Mouse (Mus musculus) bone marrow macrophage, adult 2 months (primary cell): Measurements from ENCODE around the gene Gm2026. TPM values are rescaled to one million over a fixed set of nuclear protein-coding genes. Genes with fewer than 3 reads are reported as not detected.
"Not testable (repeated sequence)": the region's sequence is repeated elsewhere in the genome, so short reads cannot be mapped to it uniquely, and the experiment has no call there.

Source experiments
- H3K27ac ChIP-seq: 2 replicates; pipeline ENCODE4 v1.5.1; 2012; ENCODE audit warnings: low read depth, low read length; ENCODE audit not compliant: insufficient read depth
- H3K4me1 ChIP-seq: 2 replicates; pipeline ENCODE4 v1.6.1; 2012; ENCODE audit warnings: low read length; ENCODE audit not compliant: control insufficient read depth, insufficient read depth
- H3K4me3 ChIP-seq: 2 replicates; pipeline ENCODE4 v1.5.1; 2012; ENCODE audit warnings: mild to moderate bottlenecking, low read length, moderate library complexity; ENCODE audit not compliant: insufficient read depth
- polyA plus RNA-seq: library from polyadenylated mRNA; stranded (reverse); fragments of >200 nt; gene quantifications from 2 replicates; pipeline ENCODE4 v1.2.4, GENCODE M21; 2012; ENCODE audit not compliant: missing spikeins, insufficient read depth, insufficient read length

Gm2026 gene
- 1.4 and 3.8 TPM in 2 replicates for polyA plus RNA-seq

GRCm38 (mm10) chr2:175965031-175965430 is at the start of gene Gm2026:
Gm2026 (plus strand) TSS chr2:175965331.
- H3K4me1 ChIP-seq, H3K4me3 ChIP-seq, H3K27ac ChIP-seq: not testable (repeated sequence)

- H3K4me1 ChIP-seq, H3K4me3 ChIP-seq, H3K27ac ChIP-seq: not testable (repeated sequence)
Observed at GRCm38 (mm10) chr2:175931000-175931399, 34.1 kb upstream of the Gm2026 start, which contains the start of gene Zfp966. Zfp966 (minus strand) TSS chr2:175931100.

Other genes with a start within 250 kb of the Gm2026 start
- gene Gm2007, start 223.8 kb upstream of the Gm2026 start, polyA plus RNA-seq = not detected in 2 replicates
- gene Gm14288, start 164.2 kb upstream of the Gm2026 start, polyA plus RNA-seq = not detected in 2 replicates
- gene Gm6710, start 96.1 kb upstream of the Gm2026 start, polyA plus RNA-seq = 8.3 and 18.6 TPM in 2 replicates
- gene Zfp966, start 34.2 kb upstream of the Gm2026 start, polyA plus RNA-seq = 10.5 and 11.5 TPM in 2 replicates
- 2.7 TPM in 1 of 2 replicates, not detected in the other for gene Gm2004, start 184.5 kb downstream of the Gm2026 start, polyA plus RNA-seq